Mouse (Mus musculus): ENCODE results near the gene Gadd45g. TPM values are rescaled to one million over a fixed set of nuclear protein-coding genes. Genes with fewer than 3 reads are reported as not detected.
A peak's percentile ranks its signal among the peaks of the same experiment; 100 is the strongest.

Gadd45g gene
- polyA plus RNA-seq, 1 experiment from 2014 or later, result 26.6 TPM

GRCm38 (mm10) chr13:51841541-51842115 is 4.8 kb upstream of the Gadd45g start:
- Histone ChIP-seq H3K4me3 (ENCODE audit: low read length) (no peak overlapping the region), H3K9me3 (ENCODE audit: control insufficient read depth, low read length) (no peaks in the 10 kb centered on the region), H3K27me3 (ENCODE audit: control insufficient read depth, insufficient read depth, low read length) (peaks cover 7% of the 10 kb centered on the region), H3K9ac (ENCODE audit: low read depth, low read length) (no peak overlapping the region), H3K36me3 (ENCODE audit: control insufficient read depth, insufficient read depth, low read length) (no peaks in the 10 kb centered on the region), H3K27ac (ENCODE audit: low read depth, low read length) (no peak overlapping the region), H3K4me1 (ENCODE audit: control insufficient read depth, insufficient read depth, low read length) (peaks cover 28% of the 10 kb centered on the region; the same call in 1 of the 2 replicates), H3K4me2 (replicated peaks; ENCODE audit: low read depth, low read length) (no peak overlapping the region; the same call in 1 of the 2 replicates)
- WGBS, result 25% methylated on average over 12 of the region's 12 CpGs
- no peak for ATAC-seq (ENCODE audit: low FRiP score, low TSS enrichment)

- 12% methylated on average over 5 of the region's 5 CpGs for WGBS
- Histone ChIP-seq H3K4me1 (ENCODE audit: control insufficient read depth, insufficient read depth, low read length) (peaks cover 28% of the 10 kb centered on the region; the same call in 1 of the 2 replicates), H3K4me2 (replicated peaks; ENCODE audit: low read depth, low read length) (peak overlapping the region; percentile 29), H3K36me3 (ENCODE audit: control insufficient read depth, insufficient read depth, low read length) (no peaks in the 10 kb centered on the region), H3K9me3 (ENCODE audit: control insufficient read depth, low read length) (no peaks in the 10 kb centered on the region), H3K4me3 (ENCODE audit: low read length) (no peak overlapping the region), H3K27me3 (ENCODE audit: control insufficient read depth, insufficient read depth, low read length) (peaks cover 7% of the 10 kb centered on the region), H3K27ac (ENCODE audit: low read depth, low read length) (no peak overlapping the region), H3K9ac (ENCODE audit: low read depth, low read length) (no peak overlapping the region)
- no peak for ATAC-seq (ENCODE audit: low FRiP score, low TSS enrichment)
These were observed 4.3 kb upstream of the Gadd45g start for GRCm38 (mm10) chr13:51842191-51842590.

GRCm38 (mm10) chr13:51842773-51843172 is 3.7 kb upstream of the Gadd45g start:
- H3K27me3 ChIP-seq (ENCODE audit: control insufficient read depth, insufficient read depth, low read length), result peaks cover 7% of the 10 kb centered on the region
- H3K27ac ChIP-seq (ENCODE audit: low read depth, low read length), result no peak overlapping the region
- H3K4me3 ChIP-seq (ENCODE audit: low read length), result no peak overlapping the region
- H3K9ac ChIP-seq (ENCODE audit: low read depth, low read length), result 0 out of 2 replicates have a peak overlapping the region, but pooled peaks have one; percentile 23
- no peak for ATAC-seq (ENCODE audit: low FRiP score, low TSS enrichment)
- no peaks in the 10 kb centered on the region for H3K36me3 ChIP-seq (ENCODE audit: control insufficient read depth, insufficient read depth, low read length)
- 7% methylated on average over 12 of the region's 12 CpGs for WGBS
- H3K4me1 ChIP-seq (ENCODE audit: control insufficient read depth, insufficient read depth, low read length), result peaks cover 31% of the 10 kb centered on the region; the same call in 1 of the 2 replicates
- peak overlapping the region; percentile 29 for H3K4me2 ChIP-seq (replicated peaks; ENCODE audit: low read depth, low read length)
- H3K9me3 ChIP-seq (ENCODE audit: control insufficient read depth, low read length), result no peaks in the 10 kb centered on the region

GRCm38 (mm10) chr13:51843298-51843697 is 3.2 kb upstream of the Gadd45g start:
- Histone ChIP-seq H3K36me3 (ENCODE audit: control insufficient read depth, insufficient read depth, low read length) (no peaks in the 10 kb centered on the region), H3K4me1 (ENCODE audit: control insufficient read depth, insufficient read depth, low read length) (peaks cover 31% of the 10 kb centered on the region; the same call in 1 of the 2 replicates), H3K27ac (ENCODE audit: low read depth, low read length) (no peak overlapping the region), H3K9ac (ENCODE audit: low read depth, low read length) (no peak overlapping the region), H3K9me3 (ENCODE audit: control insufficient read depth, low read length) (no peaks in the 10 kb centered on the region), H3K4me2 (replicated peaks; ENCODE audit: low read depth, low read length) (no peak overlapping the region), H3K4me3 (ENCODE audit: low read length) (no peak overlapping the region), H3K27me3 (ENCODE audit: control insufficient read depth, insufficient read depth, low read length) (peaks cover 7% of the 10 kb centered on the region)
- 76% methylated on average over 4 of the region's 4 CpGs for WGBS
- no peak for ATAC-seq (ENCODE audit: low FRiP score, low TSS enrichment)

- Histone ChIP-seq H3K4me1 (ENCODE audit: control insufficient read depth, insufficient read depth, low read length) (peaks cover 38% of the 10 kb centered on the region), H3K27ac (ENCODE audit: low read depth, low read length) (no peak overlapping the region), H3K9me3 (ENCODE audit: control insufficient read depth, low read length) (no peaks in the 10 kb centered on the region), H3K4me3 (ENCODE audit: low read length) (no peak overlapping the region), H3K4me2 (replicated peaks; ENCODE audit: low read depth, low read length) (no peak overlapping the region), H3K27me3 (ENCODE audit: control insufficient read depth, insufficient read depth, low read length) (peaks cover 7% of the 10 kb centered on the region), H3K9ac (ENCODE audit: low read depth, low read length) (no peak overlapping the region), H3K36me3 (ENCODE audit: control insufficient read depth, insufficient read depth, low read length) (no peaks in the 10 kb centered on the region)
- no peak for ATAC-seq (ENCODE audit: low FRiP score, low TSS enrichment)
- WGBS, result 88% methylated on average over 10 of the region's 10 CpGs
These were observed 2.4 kb upstream of the Gadd45g start for GRCm38 (mm10) chr13:51844118-51844517.

- no peaks in the 10 kb centered on the region for H3K36me3 ChIP-seq (ENCODE audit: control insufficient read depth, insufficient read depth, low read length)
- H3K9me3 ChIP-seq (ENCODE audit: control insufficient read depth, low read length), result no peaks in the 10 kb centered on the region
- 23% methylated on average over 10 of the region's 10 CpGs for WGBS
- H3K4me3 ChIP-seq (ENCODE audit: low read length), result no peak overlapping the region
- H3K27ac ChIP-seq (ENCODE audit: low read depth, low read length), result no peak overlapping the region
- peaks cover 43% of the 10 kb centered on the region for H3K4me1 ChIP-seq (ENCODE audit: control insufficient read depth, insufficient read depth, low read length)
- no peak overlapping the region for H3K9ac ChIP-seq (ENCODE audit: low read depth, low read length)
- no peak overlapping the region for H3K4me2 ChIP-seq (replicated peaks; ENCODE audit: low read depth, low read length)
- peaks cover 7% of the 10 kb centered on the region for H3K27me3 ChIP-seq (ENCODE audit: control insufficient read depth, insufficient read depth, low read length)
- no peak for ATAC-seq (ENCODE audit: low FRiP score, low TSS enrichment)
These were observed 1.8 kb upstream of the Gadd45g start for GRCm38 (mm10) chr13:51844661-51845060.

- H3K9me3 ChIP-seq (ENCODE audit: control insufficient read depth, low read length), result no peaks in the 10 kb centered on the region
- peaks cover 47% of the 10 kb centered on the region for H3K4me1 ChIP-seq (ENCODE audit: control insufficient read depth, insufficient read depth, low read length)
- H3K4me2 ChIP-seq (replicated peaks; ENCODE audit: low read depth, low read length), result peak overlapping the region; percentile 96
- peaks cover 7% of the 10 kb centered on the region for H3K27me3 ChIP-seq (ENCODE audit: control insufficient read depth, insufficient read depth, low read length)
- no peaks in the 10 kb centered on the region for H3K36me3 ChIP-seq (ENCODE audit: control insufficient read depth, insufficient read depth, low read length)
- H3K27ac ChIP-seq (ENCODE audit: low read depth, low read length), result no peak overlapping the region
- 17% methylated on average over 10 of the region's 10 CpGs for WGBS
- peak overlapping the region; percentile 46 for H3K4me3 ChIP-seq (ENCODE audit: low read length)
- H3K9ac ChIP-seq (ENCODE audit: low read depth, low read length), result no peak overlapping the region
- no peak for ATAC-seq (ENCODE audit: low FRiP score, low TSS enrichment)
These were observed 1.4 kb upstream of the Gadd45g start for GRCm38 (mm10) chr13:51845072-51845471.

- Histone ChIP-seq H3K27me3 (ENCODE audit: control insufficient read depth, insufficient read depth, low read length) (peaks cover 5% of the 10 kb centered on the region), H3K4me2 (replicated peaks; ENCODE audit: low read depth, low read length) (peak overlapping the region; percentile 96), H3K36me3 (ENCODE audit: control insufficient read depth, insufficient read depth, low read length) (no peaks in the 10 kb centered on the region), H3K9ac (ENCODE audit: low read depth, low read length) (peak overlapping the region; percentile 64), H3K4me3 (ENCODE audit: low read length) (peak overlapping the region; percentile 46), H3K9me3 (ENCODE audit: control insufficient read depth, low read length) (no peaks in the 10 kb centered on the region), H3K4me1 (ENCODE audit: control insufficient read depth, insufficient read depth, low read length) (peaks cover 48% of the 10 kb centered on the region), H3K27ac (ENCODE audit: low read depth, low read length) (peak overlapping the region; percentile 49)
- peak; percentile 14; the same call in 1 of the 2 replicates for ATAC-seq (ENCODE audit: low FRiP score, low TSS enrichment)
- WGBS, result under 1% methylated on average over 45 of the region's 45 CpGs
These were observed 787 bp upstream of the Gadd45g start for GRCm38 (mm10) chr13:51845591-51846191.

Data from kidney, embryonic 14.5 days (tissue).